Mouse (Mus musculus) erythroblast, embryonic 14.5 days (primary cell): ENCODE measurements around the gene Lnx2. TPM values are rescaled to one million over a fixed set of nuclear protein-coding genes. Genes with fewer than 3 reads are reported as not detected.

Experiments
- H3K27me3 ChIP-seq: 2 replicates; pipeline ENCODE4 v1.6.1; 2012; ENCODE audit warnings: inconsistent platforms; ENCODE audit not compliant: control insufficient read depth
- H3K36me3 ChIP-seq: 2 replicates; pipeline ENCODE4 v1.6.1; 2012; ENCODE audit warnings: mild to moderate bottlenecking, inconsistent platforms; ENCODE audit not compliant: control insufficient read depth
- H3K4me1 ChIP-seq: 2 replicates; pipeline ENCODE4 v1.6.1; 2012; ENCODE audit warnings: inconsistent platforms; ENCODE audit not compliant: control insufficient read depth
- H3K4me3 ChIP-seq: replicated peaks from 2 replicates; pipeline ENCODE3; 2012; ENCODE audit warnings: moderate library complexity, mild to moderate bottlenecking, inconsistent platforms
- H3K9me3 ChIP-seq: 2 replicates; pipeline ENCODE4 v1.6.1; 2012; ENCODE audit warnings: low read length, inconsistent platforms, mixed read lengths; ENCODE audit not compliant: control insufficient read depth
- GATA1 ChIP-seq: IDR thresholded peaks from 2 replicates; pipeline ENCODE4 v1.6.1; 2012; ENCODE audit warnings: low read length, inconsistent platforms, mixed read lengths
- TAL1 ChIP-seq: IDR thresholded peaks from 3 replicates; pipeline ENCODE4 v1.6.1; 2012; ENCODE audit warnings: low read length, inconsistent platforms, mixed read lengths
- polyA plus RNA-seq: library from polyadenylated mRNA; stranded (reverse); fragments of >175 nt; gene quantifications from 2 replicates; pipeline ENCODE4 v1.2.3, GENCODE M21; 2012

Gene Lnx2
- polyA plus RNA-seq, 1 experiment, result 0.14 TPM

DNA sequence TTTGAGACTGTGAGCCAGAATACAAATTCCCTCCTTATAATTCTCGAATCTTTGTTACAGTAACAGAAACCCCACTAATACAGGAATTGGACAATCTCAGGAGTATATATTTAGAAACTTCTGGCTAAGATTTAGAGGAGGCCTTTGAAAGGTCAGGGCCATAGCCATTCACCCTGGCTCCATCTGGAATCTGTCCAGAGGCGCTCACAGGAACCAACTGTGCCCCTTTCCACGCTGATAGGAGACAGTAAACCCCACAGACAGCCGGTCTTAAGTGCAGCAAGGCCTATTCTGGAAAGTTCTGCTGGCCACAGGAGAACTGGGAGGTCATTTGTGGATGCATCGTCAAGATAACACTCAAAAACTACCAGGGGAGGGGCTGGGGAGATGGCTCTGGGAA lies 87.3 kb downstream of the Lnx2 start:
- Histone ChIP-seq H3K4me1 (no peaks in the 10 kb centered on the region), H3K4me3 (no peak overlapping the region), H3K9me3 (no peaks in the 10 kb centered on the region), H3K27me3 (peaks cover 11% of the 10 kb centered on the region), H3K36me3 (no peaks in the 10 kb centered on the region)
- no peak for TF ChIP-seq TAL1
- TF ChIP-seq GATA1, result no peak

GRCm38 (mm10) chr5:146987588-146987987 lies 88.8 kb downstream of the Lnx2 start:
- peaks cover 11% of the 10 kb centered on the region for H3K27me3 ChIP-seq
- no peaks in the 10 kb centered on the region for H3K9me3 ChIP-seq
- no peak for TF ChIP-seq TAL1
- no peak for TF ChIP-seq GATA1
- H3K4me1 ChIP-seq, result no peaks in the 10 kb centered on the region
- H3K36me3 ChIP-seq, result no peaks in the 10 kb centered on the region
- H3K4me3 ChIP-seq, result no peak overlapping the region

- TF ChIP-seq GATA1 (no peak), TAL1 (no peak)
- peaks cover 11% of the 10 kb centered on the region for H3K27me3 ChIP-seq
- H3K9me3 ChIP-seq, result no peaks in the 10 kb centered on the region
Observed at GRCm38 (mm10) chr5:146985725-146986433, 90.5 kb downstream of the Lnx2 start.

GRCm38 (mm10) chr5:146983216-146983615 lies 93.2 kb downstream of the Lnx2 start:
- Histone ChIP-seq H3K4me1 (no peaks in the 10 kb centered on the region), H3K9me3 (peaks cover 3% of the 10 kb centered on the region; the same call in 1 of the 2 replicates), H3K27me3 (peaks cover 11% of the 10 kb centered on the region), H3K36me3 (no peaks in the 10 kb centered on the region), H3K4me3 (no peak overlapping the region)
- no peak for TF ChIP-seq GATA1
- no peak for TF ChIP-seq TAL1

More at GRCm38 (mm10) chr5:146985725-146986433, 90.5 kb downstream of the Lnx2 start:
- no peak overlapping the region for H3K4me3 ChIP-seq
- H3K36me3 ChIP-seq, result no peaks in the 10 kb centered on the region
- no peaks in the 10 kb centered on the region for H3K4me1 ChIP-seq

GRCm38 (mm10) chr5:146981376-146981775 lies 95.0 kb downstream of the Lnx2 start:
- Histone ChIP-seq H3K4me3 (no peak overlapping the region), H3K9me3 (peaks cover 3% of the 10 kb centered on the region; the same call in 1 of the 2 replicates), H3K36me3 (no peaks in the 10 kb centered on the region), H3K4me1 (no peaks in the 10 kb centered on the region), H3K27me3 (peaks cover 11% of the 10 kb centered on the region)
- TF ChIP-seq TAL1, result no peak
- no peak for TF ChIP-seq GATA1

- H3K4me3 ChIP-seq, result no peak overlapping the region
- no peaks in the 10 kb centered on the region for H3K4me1 ChIP-seq
- no peaks in the 10 kb centered on the region for H3K9me3 ChIP-seq
- H3K27me3 ChIP-seq, result no peaks in the 10 kb centered on the region
- H3K36me3 ChIP-seq, result no peaks in the 10 kb centered on the region
- TF ChIP-seq GATA1 (no peak), TAL1 (no peak)
Observed at GRCm38 (mm10) chr5:146974781-146975123, 101.6 kb downstream of the Lnx2 start.

DNA sequence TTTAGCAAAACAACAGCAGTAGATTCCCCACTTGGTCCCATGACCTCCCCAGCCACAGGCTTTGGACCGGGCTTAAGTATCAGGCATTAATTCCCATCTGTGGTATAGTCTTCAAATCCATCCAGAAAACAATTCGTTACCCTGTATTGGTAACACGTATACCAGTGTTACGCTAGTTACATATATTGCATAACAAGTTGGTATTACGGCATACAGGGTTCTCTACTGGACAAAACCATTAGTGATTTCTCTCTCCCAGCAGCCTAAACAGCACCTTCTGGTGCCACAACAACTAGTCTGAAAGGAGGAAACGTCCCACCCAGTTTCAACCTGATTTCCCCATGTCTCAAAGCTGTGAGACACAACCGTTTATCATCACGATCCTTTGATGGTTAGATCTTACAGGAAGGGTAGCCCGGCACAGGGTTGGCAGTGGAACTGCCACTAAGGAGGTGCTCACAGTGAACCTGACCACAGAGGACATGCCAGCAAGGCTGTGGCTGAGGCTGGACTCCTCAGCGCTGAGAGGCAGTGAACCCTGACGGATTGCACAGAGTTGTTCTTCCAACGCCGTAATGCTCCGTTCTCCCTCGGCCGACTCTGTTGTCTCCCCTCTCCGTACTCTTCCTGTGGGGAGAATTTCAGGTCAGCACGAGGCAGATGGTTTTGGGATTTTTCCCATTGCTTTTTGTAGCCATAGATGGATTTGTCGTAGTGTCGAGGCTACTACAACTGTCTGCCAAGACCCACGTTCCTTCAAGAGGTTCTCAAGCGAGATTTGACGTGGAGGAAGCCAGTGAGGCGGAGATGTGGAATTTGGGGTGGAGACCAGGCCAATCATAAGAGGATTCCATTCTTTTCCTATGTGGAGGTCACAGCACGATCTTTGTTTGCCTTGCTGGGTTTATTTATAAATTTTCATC lies 102.3 kb downstream of the Lnx2 start:
- Histone ChIP-seq H3K9me3 (no peaks in the 10 kb centered on the region), H3K36me3 (no peaks in the 10 kb centered on the region), H3K4me1 (no peaks in the 10 kb centered on the region), H3K27me3 (no peaks in the 10 kb centered on the region), H3K4me3 (no peak overlapping the region)
- no peak for TF ChIP-seq TAL1
- no peak for TF ChIP-seq GATA1

DNA sequence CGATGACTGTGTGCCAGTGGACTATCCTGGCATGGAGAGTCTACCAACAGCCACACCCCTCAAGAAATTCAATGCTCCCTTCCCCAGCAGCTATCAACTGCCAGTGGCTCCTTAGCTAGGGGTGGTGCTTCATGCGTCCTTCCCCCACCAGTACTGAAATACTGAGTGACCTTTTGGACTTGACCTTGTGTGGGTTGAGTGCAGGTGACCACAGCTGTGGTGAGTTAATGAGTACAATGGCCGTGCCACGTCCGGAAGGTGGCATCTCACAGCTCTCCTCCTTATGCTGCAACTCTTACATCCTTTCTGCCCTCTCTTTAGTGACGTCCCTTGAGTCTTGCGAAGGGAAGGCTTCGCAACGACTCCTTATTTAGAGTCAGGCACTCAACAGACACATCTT lies 103.0 kb downstream of the Lnx2 start:
- no peaks in the 10 kb centered on the region for H3K9me3 ChIP-seq
- H3K4me3 ChIP-seq, result no peak overlapping the region
- TF ChIP-seq TAL1 (no peak), GATA1 (no peak)
- H3K36me3 ChIP-seq, result no peaks in the 10 kb centered on the region
- H3K4me1 ChIP-seq, result no peaks in the 10 kb centered on the region
- H3K27me3 ChIP-seq, result no peaks in the 10 kb centered on the region

GRCm38 (mm10) chr5:146971776-146972561 lies 104.4 kb downstream of the Lnx2 start:
- no peaks in the 10 kb centered on the region for H3K4me1 ChIP-seq
- no peaks in the 10 kb centered on the region for H3K36me3 ChIP-seq
- H3K9me3 ChIP-seq, result no peaks in the 10 kb centered on the region
- TF ChIP-seq GATA1, result no peak
- TF ChIP-seq TAL1, result no peak
- H3K4me3 ChIP-seq, result no peak overlapping the region
- H3K27me3 ChIP-seq, result no peaks in the 10 kb centered on the region
